Mouse (Mus musculus) testis, adult 2 months (tissue): ENCODE measurements around the gene Nyap2.

Experiments used
- CTCF ChIP-seq: fragments of 200-500 bp; IDR thresholded peaks from 2 replicates; pipeline ENCODE4 v1.5.1; 2012; ENCODE audit warnings: low read depth, mild to moderate bottlenecking, inconsistent platforms, low read length, moderate library complexity; ENCODE audit not compliant: control insufficient read depth, insufficient read depth, insufficient replicate concordance
- POLR2A ChIP-seq: fragments of 200-500 bp; IDR thresholded peaks from 2 replicates; pipeline ENCODE4 v1.6.1; 2012; ENCODE audit warnings: low read depth, mild to moderate bottlenecking, inconsistent platforms, low read length, moderate library complexity; ENCODE audit not compliant: control insufficient read depth

DNA sequence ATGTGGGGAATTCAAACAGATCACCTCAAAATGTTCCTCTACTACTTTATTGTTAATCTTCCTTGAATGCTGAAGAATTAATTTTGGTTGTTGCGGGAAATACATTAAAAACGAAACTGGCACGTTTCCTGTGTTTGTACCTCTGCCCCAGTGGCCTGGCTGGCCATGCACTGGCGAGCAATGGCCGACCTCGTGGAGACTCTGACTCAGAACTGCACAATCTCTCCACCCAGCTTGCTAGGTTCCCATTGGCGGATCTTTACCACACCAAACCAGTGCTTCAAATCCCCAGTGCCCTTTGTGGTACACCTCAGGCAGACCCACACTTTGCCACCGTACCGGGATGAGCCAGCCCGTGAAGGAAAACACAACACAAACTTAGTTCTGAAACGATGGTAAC lies 173.3 kb downstream of the Nyap2 start:
- TF ChIP-seq POLR2A (no peak), CTCF (no peak)
